Mouse (Mus musculus): ENCODE data around the gene Slit3. TPM values are rescaled to one million over a fixed set of nuclear protein-coding genes. Genes with fewer than 3 reads are reported as not detected.

Slit3 gene
- total and polyA plus RNA-seq, 2 experiments from 2014 or later = 5.6 to 15.0 TPM

DNA sequence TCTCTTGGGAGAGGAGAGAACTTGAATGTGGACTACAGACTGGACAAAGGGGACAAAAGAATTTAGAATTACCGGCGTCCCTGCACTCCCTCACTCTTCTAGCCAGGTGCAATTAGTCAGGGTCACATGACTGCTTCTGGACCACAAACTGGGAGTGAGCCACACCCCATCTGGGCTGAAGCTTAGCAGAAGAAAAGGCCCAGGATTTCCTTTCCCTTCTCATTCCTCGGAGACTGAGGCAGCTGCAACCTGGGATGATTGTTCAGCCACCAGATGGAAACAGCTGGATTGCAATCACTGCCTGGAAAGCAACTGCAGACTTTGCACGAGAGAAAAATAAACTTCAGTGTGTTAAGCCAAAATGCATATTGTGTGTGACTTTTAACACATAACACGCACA, 35.0 kb upstream of the Slit3 start:
- 41% methylated on average over 5 of the region's 5 CpGs for WGBS
- no peak overlapping the region for H3K4me3 ChIP-seq (ENCODE audit: low read depth, low read length)
- no peak overlapping the region for H3K4me2 ChIP-seq (ENCODE audit: low read depth)
- H3K9ac ChIP-seq = no peak overlapping the region
- H3K4me1 ChIP-seq (ENCODE audit: insufficient read depth) = no peaks in the 10 kb centered on the region
- H3K36me3 ChIP-seq (ENCODE audit: insufficient read depth) = no peaks in the 10 kb centered on the region
- no peaks in the 10 kb centered on the region for H3K9me3 ChIP-seq (ENCODE audit: low read length)
- no peaks in the 10 kb centered on the region for H3K27me3 ChIP-seq (ENCODE audit: insufficient read depth, low read length)
- ATAC-seq (no peak), DNase-seq (no peak)
- TF ChIP-seq CTCF (IDR thresholded peaks at IDR 0.05; ENCODE audit: low read depth) = no peak
- H3K27ac ChIP-seq (ENCODE audit: low read depth, low read length) = no peak overlapping the region

DNA sequence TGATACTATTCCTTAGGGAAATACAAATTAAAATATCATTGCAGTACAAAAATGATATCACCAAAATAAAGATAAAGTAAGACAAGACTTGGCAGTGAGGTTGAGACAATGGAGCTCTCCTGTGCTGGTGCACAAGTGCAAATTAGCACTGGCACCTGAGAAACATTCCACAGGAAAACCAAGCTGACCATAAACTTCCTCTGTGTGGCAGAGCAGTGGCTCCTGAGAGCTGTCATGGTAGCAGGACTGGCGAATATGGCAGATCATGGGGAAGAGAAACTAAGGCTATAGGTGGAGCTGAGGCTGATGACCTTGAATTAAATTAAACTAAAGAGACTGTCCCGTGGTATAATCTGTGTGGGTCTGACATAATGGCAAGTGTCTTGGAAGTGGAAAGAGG, 33.6 kb upstream of the Slit3 start:
- DNase-seq (no peak), ATAC-seq (no peak)
- Histone ChIP-seq H3K27ac (ENCODE audit: low read depth, low read length) (no peak overlapping the region), H3K9me3 (ENCODE audit: low read length) (no peaks in the 10 kb centered on the region), H3K9ac (no peak overlapping the region), H3K27me3 (ENCODE audit: insufficient read depth, low read length) (no peaks in the 10 kb centered on the region), H3K36me3 (ENCODE audit: insufficient read depth) (no peaks in the 10 kb centered on the region), H3K4me1 (ENCODE audit: insufficient read depth) (no peaks in the 10 kb centered on the region), H3K4me2 (ENCODE audit: low read depth) (no peak overlapping the region), H3K4me3 (ENCODE audit: low read depth, low read length) (no peak overlapping the region)
- TF ChIP-seq CTCF (IDR thresholded peaks at IDR 0.05; ENCODE audit: low read depth) = no peak
- 80% methylated on average over 2 of the region's 2 CpGs for WGBS

DNA sequence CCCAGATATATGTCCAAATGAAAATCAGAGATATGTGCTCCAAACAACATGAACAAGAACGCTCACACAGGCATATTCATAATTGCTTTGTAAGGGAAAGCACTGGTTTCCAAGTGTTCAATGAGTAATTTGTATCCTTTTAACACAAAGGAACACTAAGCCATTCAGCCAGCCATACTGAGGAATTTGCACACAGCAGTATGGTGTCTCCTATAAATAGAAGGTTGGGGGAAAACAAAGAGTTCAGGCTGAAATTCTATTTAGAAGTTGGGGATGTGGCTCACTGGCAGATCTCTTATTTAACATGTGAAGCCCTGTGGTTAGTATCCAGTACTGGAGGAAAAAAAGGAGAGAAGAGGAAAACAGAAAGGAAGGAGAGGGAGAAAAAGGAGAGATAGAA, 32.9 kb upstream of the Slit3 start:
- no peaks in the 10 kb centered on the region for H3K27me3 ChIP-seq (ENCODE audit: insufficient read depth, low read length)
- no peak for TF ChIP-seq CTCF (IDR thresholded peaks at IDR 0.05; ENCODE audit: low read depth)
- no peaks in the 10 kb centered on the region for H3K9me3 ChIP-seq (ENCODE audit: low read length)
- no peak overlapping the region for H3K4me2 ChIP-seq (ENCODE audit: low read depth)
- H3K27ac ChIP-seq (ENCODE audit: low read depth, low read length) = no peak overlapping the region
- H3K36me3 ChIP-seq (ENCODE audit: insufficient read depth) = no peaks in the 10 kb centered on the region
- no peak overlapping the region for H3K4me3 ChIP-seq (ENCODE audit: low read depth, low read length)
- H3K9ac ChIP-seq = no peak overlapping the region
- DNase-seq = no peak
- WGBS = 53% methylated on average over 1 of the region's 1 CpGs
- no peak for ATAC-seq
- H3K4me1 ChIP-seq (ENCODE audit: insufficient read depth) = no peaks in the 10 kb centered on the region

DNA sequence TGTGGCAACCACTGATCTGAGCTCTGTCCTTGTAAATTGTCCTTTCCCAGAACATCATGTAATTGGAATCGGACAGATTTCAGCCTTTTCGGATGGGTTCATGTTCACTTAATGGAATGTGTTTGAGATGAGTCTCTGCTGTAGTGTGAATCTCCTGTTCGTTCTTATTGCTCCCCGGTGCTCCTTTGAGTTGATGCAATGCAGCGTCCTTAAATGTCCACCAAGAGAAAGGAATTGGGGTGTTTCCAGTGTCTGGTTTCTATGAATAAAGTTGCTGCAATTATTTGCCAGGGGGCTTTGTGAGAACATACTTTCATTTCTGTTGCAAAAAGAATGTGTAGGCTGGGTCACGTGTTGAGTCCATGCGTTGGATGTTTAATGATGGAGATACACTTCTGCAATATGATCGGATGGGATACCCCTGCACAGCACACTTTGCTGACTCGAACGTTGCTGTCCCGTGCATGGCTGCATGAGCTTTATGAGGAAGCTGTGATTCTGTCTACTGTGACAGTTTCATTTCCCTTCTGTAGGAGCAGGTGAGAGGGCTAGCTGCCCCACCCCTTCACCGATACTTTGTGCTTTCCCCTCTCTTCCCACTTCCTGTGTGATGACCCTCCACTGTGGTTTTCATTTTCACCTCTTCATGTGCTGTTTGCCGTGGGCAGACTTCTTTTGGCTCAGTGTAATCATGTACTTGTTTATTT, 30.2 kb upstream of the Slit3 start:
- H3K27ac ChIP-seq (ENCODE audit: low read depth, low read length) = no peak overlapping the region
- no peak overlapping the region for H3K4me2 ChIP-seq (ENCODE audit: low read depth)
- H3K4me1 ChIP-seq (ENCODE audit: insufficient read depth) = no peaks in the 10 kb centered on the region
- 91% methylated on average over 13 of the region's 13 CpGs for WGBS
- H3K36me3 ChIP-seq (ENCODE audit: insufficient read depth) = no peaks in the 10 kb centered on the region
- ATAC-seq (no peak), DNase-seq (no peak)
- H3K27me3 ChIP-seq (ENCODE audit: insufficient read depth, low read length) = no peaks in the 10 kb centered on the region
- no peak overlapping the region for H3K9ac ChIP-seq
- TF ChIP-seq CTCF (IDR thresholded peaks at IDR 0.05; ENCODE audit: low read depth) = no peak
- no peaks in the 10 kb centered on the region for H3K9me3 ChIP-seq (ENCODE audit: low read length)
- H3K4me3 ChIP-seq (ENCODE audit: low read depth, low read length) = no peak overlapping the region

DNA sequence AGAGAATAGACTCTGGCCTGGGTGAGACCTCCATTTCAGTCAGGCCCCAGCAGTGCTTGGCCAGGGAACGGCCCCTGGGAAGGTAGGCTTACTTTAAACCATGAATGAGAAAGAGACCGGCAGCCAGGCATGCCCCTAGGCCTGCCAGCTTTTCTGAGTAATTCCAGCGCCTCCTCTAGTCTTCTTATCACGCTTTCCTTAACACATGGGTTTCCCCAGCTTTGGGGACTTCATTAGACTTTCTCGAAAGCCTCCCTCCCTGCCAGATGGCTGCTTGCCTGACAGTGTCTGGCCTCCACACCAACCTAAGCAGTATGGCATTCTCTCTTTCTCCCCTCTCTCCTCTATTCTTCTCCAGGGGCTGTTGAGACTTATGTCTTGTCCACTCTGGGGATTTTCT, 24.5 kb upstream of the Slit3 start:
- peak; percentile 55 for ATAC-seq
- Histone ChIP-seq H3K9ac (no peak overlapping the region), H3K4me1 (ENCODE audit: insufficient read depth) (no peaks in the 10 kb centered on the region), H3K4me3 (ENCODE audit: low read depth, low read length) (no peak overlapping the region), H3K27ac (ENCODE audit: low read depth, low read length) (no peak overlapping the region), H3K4me2 (ENCODE audit: low read depth) (no peak overlapping the region), H3K9me3 (ENCODE audit: low read length) (no peaks in the 10 kb centered on the region), H3K27me3 (ENCODE audit: insufficient read depth, low read length) (no peaks in the 10 kb centered on the region), H3K36me3 (ENCODE audit: insufficient read depth) (no peaks in the 10 kb centered on the region)
- no peak for TF ChIP-seq CTCF (IDR thresholded peaks at IDR 0.05; ENCODE audit: low read depth)
- 34% methylated on average over 5 of the region's 5 CpGs for WGBS
- peak; percentile 39 for DNase-seq

DNA sequence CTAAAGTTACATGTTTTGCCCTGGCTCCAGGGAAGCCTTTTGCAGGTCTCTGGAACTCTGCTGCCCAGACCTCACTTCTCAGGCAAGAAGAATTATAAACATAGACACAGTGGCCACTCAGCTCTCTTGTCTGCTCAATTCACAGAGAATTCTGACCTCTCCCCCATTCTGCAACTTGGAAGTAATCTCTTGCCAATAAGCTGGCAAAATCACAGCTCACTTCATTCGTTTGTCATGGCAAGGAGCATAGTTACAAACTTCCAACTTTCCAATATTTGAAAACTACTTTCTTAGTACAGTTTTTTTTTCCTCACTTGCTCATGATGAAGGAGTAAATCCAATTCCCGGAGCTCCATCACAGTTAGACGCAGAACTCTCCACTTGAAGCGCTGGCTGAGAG, 11.2 kb upstream of the Slit3 start:
- ATAC-seq = no peak
- Histone ChIP-seq H3K4me1 (ENCODE audit: insufficient read depth) (no peaks in the 10 kb centered on the region), H3K36me3 (ENCODE audit: insufficient read depth) (no peaks in the 10 kb centered on the region), H3K27me3 (ENCODE audit: insufficient read depth, low read length) (no peaks in the 10 kb centered on the region), H3K4me2 (ENCODE audit: low read depth) (no peak overlapping the region), H3K9ac (no peak overlapping the region), H3K4me3 (ENCODE audit: low read depth, low read length) (no peak overlapping the region), H3K9me3 (ENCODE audit: low read length) (no peaks in the 10 kb centered on the region), H3K27ac (ENCODE audit: low read depth, low read length) (no peak overlapping the region)
- TF ChIP-seq CTCF (IDR thresholded peaks at IDR 0.05; ENCODE audit: low read depth) = no peak
- DNase-seq = no peak
- 75% methylated on average over 4 of the region's 4 CpGs for WGBS

DNA sequence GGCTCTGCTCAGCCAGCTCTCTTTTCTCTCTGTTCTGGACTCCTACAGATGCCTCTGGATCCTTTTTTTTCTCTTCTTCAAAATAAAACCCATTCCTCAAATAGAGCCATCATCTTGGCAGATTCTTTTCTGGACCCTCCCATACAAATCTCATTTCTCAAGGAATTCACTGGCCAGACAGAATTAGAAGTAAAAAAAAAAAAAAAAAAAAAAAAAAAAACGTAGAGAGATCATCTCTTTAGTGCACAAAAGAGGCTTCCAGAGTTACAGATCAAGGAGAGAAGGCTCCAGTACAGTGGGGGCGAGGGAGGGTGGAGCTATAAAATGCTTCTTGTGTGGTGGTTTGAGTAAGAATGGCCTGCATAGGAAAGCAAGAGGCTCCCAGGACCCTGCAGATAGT, 10.2 kb upstream of the Slit3 start:
- DNase-seq = no peak
- Histone ChIP-seq H3K4me2 (ENCODE audit: low read depth) (no peak overlapping the region), H3K9ac (no peak overlapping the region), H3K4me1 (ENCODE audit: insufficient read depth) (no peaks in the 10 kb centered on the region), H3K27ac (ENCODE audit: low read depth, low read length) (no peak overlapping the region), H3K4me3 (ENCODE audit: low read depth, low read length) (no peak overlapping the region), H3K9me3 (ENCODE audit: low read length) (no peaks in the 10 kb centered on the region), H3K36me3 (ENCODE audit: insufficient read depth) (no peaks in the 10 kb centered on the region), H3K27me3 (ENCODE audit: insufficient read depth, low read length) (no peaks in the 10 kb centered on the region)
- WGBS = 46% methylated on average over 2 of the region's 2 CpGs
- ATAC-seq = no peak
- TF ChIP-seq CTCF (IDR thresholded peaks at IDR 0.05; ENCODE audit: low read depth) = no peak

All from forebrain, postnatal 0 days (tissue).